33 mouse cellular contexts compared by ENCODE assay signal in the genomic region with DNA sequence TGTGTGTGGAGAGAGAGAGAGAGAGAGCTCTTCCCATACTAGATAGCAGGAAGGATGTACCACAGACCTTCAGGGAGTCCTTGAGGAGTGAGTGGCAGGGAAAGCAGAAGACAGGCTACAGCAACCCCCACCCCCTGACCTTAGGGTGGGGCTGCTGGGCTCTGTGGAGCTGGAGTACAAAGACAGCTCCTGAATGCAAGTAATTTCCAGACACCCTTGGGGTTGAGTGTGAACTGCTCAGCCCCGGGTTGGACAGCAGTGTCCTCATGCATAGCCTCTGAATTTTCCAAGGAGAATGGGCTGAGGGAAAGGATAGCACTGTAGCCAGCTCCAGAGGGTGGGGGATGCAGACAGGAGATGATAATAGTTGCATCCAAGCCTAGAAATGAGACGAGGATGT.
"Had no signal": no experiment of that assay in that cellular context is flagged by ENCODE, and none has a peak within 500 bp of the region (broad histone marks: within the 10 kb centered on the region; RNA-seq: fewer than 3 reads in every experiment).

No protein-coding gene starts in this region.

- H3K4me3 ChIP-seq: heart, embryonic 12.5 days; heart, embryonic 13.5 days; heart, embryonic 15.5 days; hindbrain, embryonic 10.5 days; hindbrain, embryonic 12.5 days; hindbrain, embryonic 13.5 days; hindbrain, embryonic 15.5 days; intestine, embryonic 15.5 days; layer of hippocampus, adult 2 months; left cerebral cortex, adult 2 months had no signal

- H3K9me3 ChIP-seq: heart, embryonic 12.5 days; heart, embryonic 13.5 days; heart, embryonic 15.5 days; hindbrain, embryonic 10.5 days; hindbrain, embryonic 12.5 days; hindbrain, embryonic 13.5 days; hindbrain, embryonic 15.5 days; intestine, embryonic 15.5 days had no signal

- H3K4me1 ChIP-seq: heart, embryonic 12.5 days; hindbrain, embryonic 12.5 days; hindbrain, embryonic 13.5 days; hindbrain, embryonic 15.5 days; intestine, embryonic 15.5 days had no signal

- DNase-seq: heart, postnatal 10 days; heart, postnatal 14 days; heart, postnatal 36 days; heart, postnatal 4 days; kidney, adult 11 months; kidney, adult 18-20 months; kidney, adult 2 months; kidney, adult 8-10 months; kidney, adult 9 months; kidney, postnatal 10 days; kidney, postnatal 14 days; kidney, postnatal 36 days; kidney, postnatal 4 days; layer of hippocampus, adult 9-11 months; layer of hippocampus, postnatal 36 days had no signal

- H3K36me3 ChIP-seq: heart, embryonic 12.5 days; heart, embryonic 13.5 days; heart, embryonic 15.5 days; hindbrain, embryonic 10.5 days; hindbrain, embryonic 12.5 days; hindbrain, embryonic 13.5 days; hindbrain, embryonic 15.5 days; intestine, embryonic 15.5 days had no signal

- H3K27me3 ChIP-seq: heart, embryonic 12.5 days; heart, embryonic 13.5 days; heart, embryonic 15.5 days; hindbrain, embryonic 12.5 days; hindbrain, embryonic 13.5 days; hindbrain, embryonic 15.5 days; intestine, embryonic 15.5 days had no signal

- H3K27ac ChIP-seq: heart, embryonic 13.5 days; heart, embryonic 15.5 days; hindbrain, embryonic 10.5 days; hindbrain, embryonic 12.5 days; hindbrain, embryonic 13.5 days; hindbrain, embryonic 14.5 days; hindbrain, embryonic 15.5 days; hindbrain, postnatal 0 days; intestine, embryonic 15.5 days; kidney, postnatal 0 days; layer of hippocampus, adult 2 months; left cerebral cortex, adult 2 months had no signal

- H3K9ac ChIP-seq: heart, embryonic 12.5 days; heart, embryonic 13.5 days; heart, embryonic 15.5 days; hindbrain, embryonic 12.5 days; hindbrain, embryonic 13.5 days; hindbrain, embryonic 14.5 days; hindbrain, embryonic 15.5 days; intestine, embryonic 15.5 days had no signal

- ATAC-seq: hindbrain, embryonic 16.5 days; hindbrain, postnatal 0 days; inflammation-experienced regulatory T-cells, adult 6 months; intestine, embryonic 15.5 days; intestine, embryonic 16.5 days; intestine, postnatal 0 days had no signal

- H3K4me2 ChIP-seq: heart, embryonic 11.5 days; heart, embryonic 12.5 days; heart, embryonic 13.5 days; heart, embryonic 15.5 days; hindbrain, embryonic 12.5 days; hindbrain, embryonic 13.5 days; hindbrain, embryonic 14.5 days; hindbrain, embryonic 15.5 days; intestine, embryonic 15.5 days had no signal
